Mouse (Mus musculus) kidney, embryonic 16.5 days (tissue): Measurements from ENCODE around the gene Pias1. TPM values are rescaled to one million over a fixed set of nuclear protein-coding genes. Genes with fewer than 3 reads are reported as not detected.
"Not testable (repeated sequence)": the region's sequence is repeated elsewhere in the genome, so short reads cannot be mapped to it uniquely, and the experiment has no call there.

ENCODE experiments used
- ATAC-seq: fragments of 200-750 bp; cut with Nextera tagmentation; 2 replicates; pipeline ENCODE4 v1.8.0; 2017; ENCODE audit warnings: moderate TSS enrichment; ENCODE audit not compliant: low FRiP score, low TSS enrichment
- H3K27ac ChIP-seq: fragments of 300-500 bp; sonication (generic); 2 replicates; pipeline ENCODE4 v1.5.1; 2014; ENCODE audit warnings: low read length
- H3K27me3 ChIP-seq: fragments of 300-500 bp; sonication (generic); 2 replicates; pipeline ENCODE4 v1.6.1; 2014; ENCODE audit warnings: low read length, control low read depth, mixed read lengths; ENCODE audit not compliant: insufficient read depth
- H3K36me3 ChIP-seq: fragments of 300-500 bp; sonication (generic); 2 replicates; pipeline ENCODE4 v1.6.1; 2014; ENCODE audit warnings: low read length, control low read depth, mixed read lengths; ENCODE audit not compliant: insufficient read depth
- H3K4me1 ChIP-seq: fragments of 300-500 bp; sonication (generic); 2 replicates; pipeline ENCODE4 v1.6.1; 2014; ENCODE audit warnings: low read length, control low read depth, mixed read lengths; ENCODE audit not compliant: insufficient read depth
- H3K4me2 ChIP-seq: fragments of 300-500 bp; sonication (generic); replicated peaks from 2 replicates; pipeline ENCODE4 v1.6.1; 2014; ENCODE audit warnings: low read depth, low read length
- H3K4me3 ChIP-seq: fragments of 300-500 bp; sonication (generic); 2 replicates; pipeline ENCODE4 v1.5.1; 2014; ENCODE audit warnings: mild to moderate bottlenecking, low read length
- H3K9ac ChIP-seq: fragments of 300-500 bp; sonication (generic); replicated peaks from 2 replicates; pipeline ENCODE4 v1.6.1; 2014; ENCODE audit warnings: low read length
- H3K9me3 ChIP-seq: fragments of 300-500 bp; sonication (generic); 2 replicates; pipeline ENCODE4 v1.6.1; 2016; ENCODE audit warnings: low read length, control low read depth
- WGBS: fragments of 180-500 bp; shearing (Covaris S2); extraction: QIAGEN DNeasy Blood & Tissue Kit; methylation state at CpG from one replicate; pipeline ENCODE4 v1.1.7; 2014; 5-methylcytosine and 5-hydroxymethylcytosine counted together
- polyA plus RNA-seq: library from polyadenylated mRNA; unstranded; fragments of >200 nt; fragmentation: Nextera tagmentation; extraction: Ambion mirVana; gene quantifications from 2 replicates; pipeline ENCODE4 v1.2.1, GENCODE M21; 2015

The Pias1 gene
- polyA plus RNA-seq, 1 experiment from 2014 or later = 58.2 TPM

- not testable (repeated sequence) for H3K4me1 ChIP-seq, H3K27me3 ChIP-seq, H3K4me2 ChIP-seq, H3K9me3 ChIP-seq, H3K9ac ChIP-seq, H3K27ac ChIP-seq, H3K4me3 ChIP-seq, H3K36me3 ChIP-seq, ATAC-seq
- 96% methylated on average over 4 of the region's 4 CpGs for WGBS
Observed at GRCm38 (mm10) chr9:62869236-62869635, 118.5 kb downstream of the Pias1 start.

GRCm38 (mm10) chr9:62860866-62861265, 126.9 kb downstream of the Pias1 start:
- WGBS = 81% methylated on average over 4 of the region's 4 CpGs
- Histone ChIP-seq H3K4me3 (no peak overlapping the region), H3K9me3 (no peaks in the 10 kb centered on the region), H3K4me1 (peaks cover 40% of the 10 kb centered on the region), H3K27me3 (no peaks in the 10 kb centered on the region), H3K4me2 (no peak overlapping the region), H3K27ac (no peak overlapping the region), H3K36me3 (no peaks in the 10 kb centered on the region), H3K9ac (no peak overlapping the region)
- no peak for ATAC-seq

- H3K9me3 ChIP-seq, ATAC-seq, H3K4me3 ChIP-seq, H3K27me3 ChIP-seq, H3K27ac ChIP-seq, H3K9ac ChIP-seq, H3K36me3 ChIP-seq: not testable (repeated sequence)
- H3K4me1 ChIP-seq = peaks cover 40% of the 10 kb centered on the region
- WGBS = 46% methylated on average over 6 of the region's 7 CpGs
- 0 out of 2 replicates have a peak overlapping the region, but pooled peaks have one; percentile 52 for H3K4me2 ChIP-seq
Observed at GRCm38 (mm10) chr9:62860102-62860501, 127.6 kb downstream of the Pias1 start.

- Histone ChIP-seq H3K9ac (peak overlapping the region; percentile 69), H3K27ac (peak overlapping the region; percentile 97), H3K9me3 (no peaks in the 10 kb centered on the region), H3K4me1 (peaks cover 48% of the 10 kb centered on the region), H3K36me3 (no peaks in the 10 kb centered on the region), H3K4me2 (peak overlapping the region; percentile 52), H3K4me3 (peak overlapping the region; percentile 43), H3K27me3 (no peaks in the 10 kb centered on the region)
- 23% methylated on average over 8 of the region's 8 CpGs for WGBS
- ATAC-seq = peak; percentile 17; the same call in 1 of the 2 replicates
Observed at GRCm38 (mm10) chr9:62858266-62859019, 129.3 kb downstream of the Pias1 start.

- peak within 1 kb of the TSS; percentile 43 for H3K4me3 ChIP-seq
- peaks cover 48% of the 10 kb centered on the region for H3K4me1 ChIP-seq
- WGBS = 16% methylated on average over 20 of the region's 20 CpGs
- H3K9me3 ChIP-seq = no peaks in the 10 kb centered on the region
- no peaks in the 10 kb centered on the region for H3K36me3 ChIP-seq
- H3K4me2 ChIP-seq = peak within 1 kb of the TSS; percentile 52
- H3K27me3 ChIP-seq = no peaks in the 10 kb centered on the region
- H3K27ac ChIP-seq = peak within 1 kb of the TSS; percentile 97
- peak; percentile 87 for ATAC-seq
- H3K9ac ChIP-seq = peak within 1 kb of the TSS; percentile 69
Observed at GRCm38 (mm10) chr9:62857719-62858261, 129.9 kb downstream of the Pias1 start, which contains the start of gene Calml4. Calml4 (plus strand) TSS chr9:62858080.

- Histone ChIP-seq H3K27ac (peak overlapping the region; percentile 97), H3K36me3 (no peaks in the 10 kb centered on the region), H3K9me3 (no peaks in the 10 kb centered on the region), H3K9ac (peak overlapping the region; percentile 69), H3K4me1 (peaks cover 48% of the 10 kb centered on the region), H3K4me2 (peak overlapping the region; percentile 52), H3K27me3 (no peaks in the 10 kb centered on the region), H3K4me3 (peak overlapping the region; percentile 43; the same call in 1 of the 2 replicates)
- 51% methylated on average over 9 of the region's 9 CpGs for WGBS
- ATAC-seq = peak; percentile 63
Observed at GRCm38 (mm10) chr9:62857216-62857615, 130.5 kb downstream of the Pias1 start.

- H3K4me1 ChIP-seq = peaks cover 43% of the 10 kb centered on the region
- H3K4me2 ChIP-seq = no peak overlapping the region
- H3K4me3 ChIP-seq = no peak overlapping the region
- no peaks in the 10 kb centered on the region for H3K36me3 ChIP-seq
- no peak overlapping the region for H3K9ac ChIP-seq
- no peaks in the 10 kb centered on the region for H3K9me3 ChIP-seq
- H3K27me3 ChIP-seq = no peaks in the 10 kb centered on the region
- 32% methylated on average over 4 of the region's 4 CpGs for WGBS
- peak overlapping the region; percentile 17; the same call in 1 of the 2 replicates for H3K27ac ChIP-seq
- ATAC-seq = no peak
Observed at GRCm38 (mm10) chr9:62854483-62854882, 133.2 kb downstream of the Pias1 start.

- WGBS = 88% methylated on average over 2 of the region's 2 CpGs
- Histone ChIP-seq H3K36me3 (peaks cover 6% of the 10 kb centered on the region; the same call in 1 of the 2 replicates), H3K27me3 (no peaks in the 10 kb centered on the region), H3K4me3 (no peak overlapping the region), H3K4me1 (peaks cover 17% of the 10 kb centered on the region), H3K9me3 (no peaks in the 10 kb centered on the region), H3K27ac (no peak overlapping the region), H3K9ac (no peak overlapping the region), H3K4me2 (no peak overlapping the region)
- ATAC-seq = no peak
Observed at GRCm38 (mm10) chr9:62851571-62851970, 136.2 kb downstream of the Pias1 start.

- H3K27ac ChIP-seq = no peak overlapping the region
- ATAC-seq = no peak
- no peak overlapping the region for H3K4me3 ChIP-seq
- H3K4me2 ChIP-seq = no peak overlapping the region
- peaks cover 6% of the 10 kb centered on the region; the same call in 1 of the 2 replicates for H3K4me1 ChIP-seq
- H3K9ac ChIP-seq = no peak overlapping the region
- peaks cover 6% of the 10 kb centered on the region; the same call in 1 of the 2 replicates for H3K36me3 ChIP-seq
- H3K9me3 ChIP-seq = no peaks in the 10 kb centered on the region
- WGBS = 92% methylated on average over 3 of the region's 3 CpGs
- no peaks in the 10 kb centered on the region for H3K27me3 ChIP-seq
Observed at GRCm38 (mm10) chr9:62848641-62849040, 139.1 kb downstream of the Pias1 start.

- Histone ChIP-seq H3K4me1 (peaks cover 6% of the 10 kb centered on the region; the same call in 1 of the 2 replicates), H3K4me2 (no peak overlapping the region), H3K36me3 (peaks cover 6% of the 10 kb centered on the region; the same call in 1 of the 2 replicates), H3K4me3 (no peak overlapping the region), H3K27ac (no peak overlapping the region), H3K9ac (no peak overlapping the region), H3K27me3 (no peaks in the 10 kb centered on the region), H3K9me3 (no peaks in the 10 kb centered on the region)
- WGBS = 0% methylated on average over 3 of the region's 3 CpGs
- peak; percentile 60; the same call in 1 of the 2 replicates for ATAC-seq
Observed at GRCm38 (mm10) chr9:62847694-62848093, 140.0 kb downstream of the Pias1 start.
